Mouse (Mus musculus) ES-Bruce4 (cell line): ENCODE measurements around the gene Cyp1a2.

Experiments used
- CTCF ChIP-seq: IDR thresholded peaks from one replicate; pipeline ENCODE4 v1.8.1; 2011; ENCODE audit warnings: low read depth, low read length
- EP300 ChIP-seq: IDR thresholded peaks from 2 replicates; pipeline ENCODE4 v1.6.1; 2011; ENCODE audit warnings: low read depth, low read length; ENCODE audit not compliant: insufficient read depth

DNA sequence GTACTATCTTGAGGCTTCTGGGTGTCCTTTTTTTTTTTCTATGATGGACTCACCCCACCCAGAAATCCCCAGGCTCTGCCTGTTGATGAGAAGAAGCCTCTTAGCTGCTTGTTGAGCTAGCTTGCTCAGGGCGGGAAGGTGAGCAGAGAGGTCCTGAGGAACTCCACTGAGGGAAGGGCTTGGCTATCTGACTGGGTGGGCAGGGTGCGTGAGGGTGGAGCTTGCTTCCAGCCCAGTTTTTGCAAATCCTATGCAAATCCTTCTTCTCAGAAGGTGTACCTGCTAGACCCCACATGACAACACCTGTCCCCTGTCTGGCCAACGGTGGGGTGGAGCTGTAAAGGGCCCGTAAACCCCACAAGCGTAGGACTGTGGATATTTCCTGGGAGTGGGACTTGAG is 30.2 kb downstream of the Cyp1a2 start, which contains the start of gene Csk:
- TF ChIP-seq CTCF (no peak), EP300 (peak; percentile 31; the same call in 1 of the 2 replicates)
